Mouse (Mus musculus): Measurements from ENCODE around the gene Ncln.

Gene Ncln

DNA sequence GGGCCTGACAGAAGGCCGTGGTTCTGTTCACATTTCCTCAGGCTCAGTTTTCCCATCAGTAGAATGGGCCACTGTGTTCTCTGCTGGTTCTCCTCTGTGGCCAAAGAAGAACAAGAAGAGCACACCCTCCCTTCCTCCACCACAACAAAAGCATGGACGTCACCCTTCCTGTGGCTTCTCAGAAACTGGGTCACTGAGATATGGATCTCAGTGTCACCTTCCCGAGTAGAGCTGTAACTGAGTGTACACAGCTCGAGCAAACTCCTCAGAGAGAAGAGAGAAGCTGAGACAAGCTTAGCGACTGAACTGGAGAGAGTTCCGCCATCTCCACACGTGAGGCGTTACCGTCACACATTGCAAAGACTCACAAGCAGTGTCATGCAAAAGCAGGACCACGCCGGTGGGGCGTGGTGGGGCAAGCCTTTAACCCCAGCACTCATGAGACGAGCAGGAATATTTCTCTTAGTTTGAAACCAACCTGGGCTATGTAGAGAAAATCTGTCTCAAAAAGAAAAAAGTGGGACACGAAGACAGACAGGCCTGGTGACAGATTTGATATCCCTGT is 14.1 kb upstream of the Ncln start:
- no peak for DNase-seq

DNA sequence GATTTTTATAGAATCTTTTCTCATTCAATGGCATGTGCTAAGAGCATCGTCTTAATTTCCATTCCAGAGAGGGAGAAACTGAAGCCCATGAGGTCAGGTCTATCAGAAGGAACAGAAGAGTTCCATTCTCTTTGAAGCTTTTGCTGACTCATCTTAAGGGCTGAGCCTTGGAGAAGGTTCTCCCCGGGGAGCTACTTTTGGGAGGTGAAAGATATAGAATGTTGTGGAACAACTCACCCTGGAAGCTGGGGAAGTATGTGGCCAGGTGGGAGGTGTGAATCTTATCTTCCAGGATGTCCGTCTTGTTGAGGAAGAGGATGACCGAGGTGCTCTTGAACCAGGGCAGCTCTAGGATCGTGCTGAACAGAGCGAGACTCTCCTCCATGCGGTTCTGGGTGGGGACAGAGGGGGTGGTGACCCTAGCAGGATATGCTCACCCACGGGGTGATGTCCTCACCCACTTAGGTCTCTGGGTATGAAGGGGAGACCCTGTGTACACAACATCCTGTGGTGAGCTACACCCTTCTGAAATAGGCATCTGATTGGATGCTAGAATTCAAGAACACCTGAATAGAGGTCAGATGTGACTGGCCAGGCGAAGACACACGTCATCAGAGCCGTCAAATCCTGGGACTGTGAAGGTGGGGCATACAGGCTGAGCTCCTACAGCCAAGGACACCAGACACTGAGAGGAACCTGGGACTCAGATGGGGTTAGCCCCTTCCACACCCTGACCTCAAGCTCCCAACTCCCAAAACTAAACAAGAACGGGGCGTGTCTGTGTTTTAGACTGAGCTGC is 11.7 kb upstream of the Ncln start:
- no peak for DNase-seq

DNA sequence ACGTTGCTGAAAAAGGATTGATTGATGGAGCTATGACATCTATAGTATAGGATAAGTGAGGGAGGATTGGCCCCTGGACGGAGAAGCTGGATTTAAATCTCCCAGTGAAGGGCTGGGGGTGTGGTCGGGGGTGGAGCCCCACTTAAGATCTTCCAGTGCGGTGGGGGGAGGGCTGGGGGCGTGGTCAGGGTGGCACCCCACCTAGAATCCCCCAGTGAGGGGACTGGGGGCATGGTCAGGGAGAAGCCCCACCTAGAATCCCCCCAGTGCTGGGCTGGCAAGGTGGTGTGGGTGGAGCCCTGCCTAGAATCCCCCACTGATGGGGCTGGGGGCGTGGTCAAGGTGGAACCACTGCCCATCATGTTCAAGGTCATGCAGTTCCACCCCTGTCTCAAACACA is 10.9 kb upstream of the Ncln start:
- DNase-seq, result no peak

GRCm38 (mm10) chr10:81505016-81505664 is 8.9 kb upstream of the Ncln start:
- DNase-seq, result no peak

- peak; percentile 90 for DNase-seq
These were observed 6.5 kb upstream of the Ncln start for GRCm38 (mm10) chr10:81502658-81503057.

- DNase-seq, result no peak
These were observed 5.7 kb upstream of the Ncln start for GRCm38 (mm10) chr10:81501863-81502262.

DNA sequence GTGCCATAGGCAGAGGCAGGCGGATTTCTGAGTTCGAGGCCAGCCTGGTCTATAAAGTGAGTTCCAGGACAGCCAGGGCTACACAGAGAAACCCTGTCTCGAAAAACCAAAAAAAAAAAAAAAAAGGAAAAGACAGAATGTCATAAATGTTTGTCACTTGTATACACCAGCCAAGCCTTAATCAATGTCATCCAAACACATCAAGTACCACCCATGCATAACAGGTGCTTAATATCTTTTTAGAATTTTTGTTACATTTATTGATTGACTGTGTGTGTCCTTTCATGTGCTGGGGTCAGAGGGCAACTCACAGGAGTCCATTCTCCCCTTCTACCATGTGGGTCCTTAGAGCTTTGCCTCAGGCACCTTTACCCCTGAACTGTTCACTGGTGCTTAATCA is 3.8 kb upstream of the Ncln start, which contains the start of gene S1pr4:
TSS of gene S1pr4 (minus strand) at position 101 of the 400 bp plus-strand sequence.
- DNase-seq, result no peak

GRCm38 (mm10) chr10:81499250-81499901 is 3.2 kb upstream of the Ncln start:
- peak; percentile 46 for DNase-seq

- DNase-seq, result no peak
These were observed 2.4 kb upstream of the Ncln start for GRCm38 (mm10) chr10:81498316-81499249.

DNA sequence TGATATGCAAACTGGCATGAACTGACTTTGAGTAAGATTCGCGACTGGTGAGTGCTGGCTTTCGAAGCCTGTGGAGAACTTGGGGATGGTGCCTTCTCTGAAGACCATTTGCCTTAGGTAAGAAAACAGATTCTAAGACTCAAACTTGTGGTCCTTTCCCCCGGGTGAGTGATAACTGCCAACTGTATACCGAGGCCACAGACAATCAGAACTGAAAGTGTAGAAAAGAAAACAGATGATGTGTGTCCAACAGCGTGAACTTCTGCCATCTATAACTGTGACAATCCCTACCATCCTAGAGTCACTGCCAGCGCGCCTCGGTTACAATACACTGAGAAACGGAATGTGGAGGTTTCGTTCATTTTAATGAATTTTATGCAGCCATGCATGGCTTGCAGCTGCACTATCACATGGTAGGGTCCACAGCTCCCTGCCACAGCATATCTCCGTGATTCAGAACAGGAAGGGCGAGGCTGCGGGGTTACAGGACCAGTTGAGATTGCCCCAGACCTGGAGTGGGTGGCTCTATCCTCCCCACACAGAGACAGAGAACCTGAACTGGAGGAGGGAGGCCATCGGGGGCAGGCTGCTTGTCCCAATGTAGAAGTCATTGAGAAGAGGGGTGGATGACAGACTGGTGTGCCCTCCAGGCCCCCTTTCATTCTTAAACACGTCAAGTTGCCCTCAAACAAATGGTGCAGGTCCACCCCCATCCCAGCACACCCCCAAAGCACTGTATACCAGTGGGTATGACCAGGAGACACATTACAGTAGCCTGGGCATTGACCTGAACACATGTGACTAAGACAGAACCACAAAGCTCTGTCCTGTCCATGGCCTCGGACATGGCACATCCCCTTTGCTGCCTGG is 1.4 kb upstream of the Ncln start:
- DNase-seq, result no peak

GRCm38 (mm10) chr10:81496969-81497368 is 777 bp upstream of the Ncln start:
- DNase-seq, result no peak

GRCm38 (mm10) chr10:81495616-81496263 is 452 bp downstream of the Ncln start:
- no peak for DNase-seq

DNA sequence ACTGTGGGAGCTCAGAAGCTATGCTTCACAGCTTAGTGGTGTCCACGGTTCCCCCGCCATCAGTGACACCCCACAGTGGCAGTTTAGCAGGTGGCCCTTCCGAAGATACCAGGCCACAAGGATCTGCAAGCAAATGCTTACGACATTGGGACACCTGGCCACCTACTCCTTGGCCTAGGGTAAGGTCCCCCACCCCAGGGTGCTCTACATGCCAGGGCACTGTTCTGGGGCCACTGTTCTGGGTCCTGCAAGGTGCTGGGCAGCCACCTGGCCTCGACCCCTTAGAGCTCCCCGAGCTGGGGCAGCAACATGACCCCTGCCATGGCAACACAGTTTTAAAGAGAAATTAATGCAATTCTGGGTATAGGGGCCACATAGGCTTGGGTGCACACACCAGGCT is 1.0 kb downstream of the Ncln start:
- no peak for DNase-seq

DNA sequence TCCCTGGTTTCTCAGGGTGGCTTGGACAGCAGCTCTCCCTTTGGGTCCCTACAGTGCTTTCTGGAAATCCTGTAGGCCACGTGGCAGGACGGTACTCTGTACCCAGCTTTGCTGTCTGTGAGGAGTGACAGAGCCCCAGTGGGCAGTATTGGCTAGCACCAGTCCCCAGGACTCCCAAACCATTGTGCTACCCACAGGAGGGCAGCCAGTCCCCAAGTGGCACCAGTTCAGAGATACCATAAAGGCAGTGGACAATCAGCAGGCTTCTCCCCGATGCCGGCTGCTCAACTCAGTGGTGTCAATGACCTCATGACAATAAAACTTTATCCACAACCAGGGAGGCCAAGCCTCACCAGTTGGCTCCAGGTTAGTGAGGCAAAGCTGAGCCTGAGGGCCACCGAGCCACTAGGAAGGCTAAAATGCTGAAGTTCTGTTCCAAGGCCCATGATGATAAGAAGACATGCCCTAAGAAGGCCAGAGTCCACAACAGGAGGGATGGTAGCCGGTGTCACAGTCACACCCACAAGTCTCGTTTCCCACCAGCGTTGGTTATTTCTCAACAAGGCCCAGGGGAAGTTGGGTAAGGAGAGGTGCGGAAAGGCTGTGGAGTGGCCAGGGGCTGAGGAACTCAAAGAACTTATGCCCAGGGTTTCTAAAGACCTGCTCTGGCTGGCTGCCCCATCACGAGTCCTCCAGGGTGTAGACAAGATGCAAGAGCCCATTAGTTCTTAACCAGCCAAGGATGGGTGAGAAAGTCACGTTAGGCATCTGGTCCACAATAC is 1.7 kb downstream of the Ncln start:
- no peak for DNase-seq

GRCm38 (mm10) chr10:81493601-81494220 is 2.5 kb downstream of the Ncln start:
- DNase-seq, result no peak

GRCm38 (mm10) chr10:81492606-81493240 is 3.5 kb downstream of the Ncln start:
- DNase-seq, result no peak

- no peak for DNase-seq
These were observed 5.2 kb downstream of the Ncln start for GRCm38 (mm10) chr10:81491018-81491417.

DNA sequence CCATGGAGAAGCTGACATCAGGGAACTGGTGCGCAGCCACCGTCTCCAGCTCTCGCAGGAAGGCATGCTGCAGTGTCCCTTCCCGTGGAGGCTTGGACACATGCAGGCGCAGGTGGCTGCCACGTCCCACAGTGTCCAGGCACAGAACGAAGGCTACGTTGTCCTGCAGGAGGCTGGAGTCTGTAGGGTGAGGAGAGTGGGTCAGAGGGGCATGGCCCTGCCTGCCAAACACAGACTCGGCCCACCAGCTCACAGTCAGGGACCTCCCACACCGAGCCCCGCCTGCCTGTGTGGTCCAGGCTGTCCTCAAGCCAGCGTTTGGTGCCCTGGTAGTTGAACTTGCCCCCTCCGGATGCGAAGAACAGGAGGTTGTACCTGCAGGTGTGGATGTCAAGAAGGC is 6.3 kb downstream of the Ncln start:
- no peak for DNase-seq

DNA sequence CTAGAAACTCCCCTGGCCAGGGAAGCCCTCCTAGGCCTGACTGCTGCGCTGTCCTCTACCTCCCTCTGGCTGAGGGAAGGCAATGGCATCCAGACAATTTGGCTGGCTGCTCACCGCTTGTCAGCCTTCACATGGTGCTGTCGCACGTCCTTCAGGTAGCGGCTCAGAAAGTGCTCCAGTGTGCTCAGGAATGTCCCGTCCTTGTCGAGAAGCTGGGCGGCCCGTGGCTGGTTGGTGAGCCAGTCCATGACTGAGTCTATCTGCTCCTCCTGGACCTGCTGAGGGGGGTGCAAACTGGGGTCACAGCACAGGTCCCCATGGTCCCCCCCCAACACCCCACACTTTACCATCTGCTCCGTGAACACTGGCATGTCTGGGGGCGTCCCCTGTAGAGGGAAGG is 8.1 kb downstream of the Ncln start:
- DNase-seq, result no peak

Data from kidney, postnatal 14 days (tissue).